Mouse (Mus musculus): ENCODE results near the gene Olfr56. TPM values are rescaled to one million over a fixed set of nuclear protein-coding genes. Genes with fewer than 3 reads are reported as not detected.

Gene Olfr56
- total RNA-seq, 1 experiment = not detected

DNA sequence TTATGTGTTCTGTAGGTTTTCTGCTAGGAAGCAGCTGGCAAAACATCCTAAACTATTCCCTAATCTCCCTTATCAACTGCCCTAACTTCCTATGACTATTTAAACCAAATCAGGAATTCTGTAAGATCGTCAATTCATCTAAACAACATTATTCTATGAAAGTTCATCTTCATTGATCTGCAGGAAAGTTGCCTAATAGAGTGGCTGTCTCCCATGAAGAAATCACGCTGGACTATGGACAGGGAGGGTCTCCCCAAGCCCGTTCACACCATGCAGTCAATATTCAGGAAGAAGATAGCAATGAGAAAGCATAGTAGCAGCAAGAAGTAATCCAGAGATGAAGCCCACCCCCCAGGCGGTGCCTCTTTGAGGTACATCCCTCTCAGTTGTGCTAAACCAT lies 112.5 kb downstream of the Olfr56 start:
- in situ Hi-C loops (cut with MboI; ENCODE audit: low sequenced_read_pairs in 2 of 2, unreplicated experiment in 2 of 2) = no loop called here
- Histone ChIP-seq H3K9ac (ENCODE audit: insufficient read depth, low read depth, low read length, poor library complexity, severe bottlenecking) (no peak overlapping the region), H3K4me3 (ENCODE audit: insufficient read depth in 1 of 2, low read depth in 1 of 2, low read length in 2 of 2, poor library complexity in 1 of 2, severe bottlenecking in 1 of 2) (no peak overlapping the region), H3K9me3 (ENCODE audit: control insufficient read depth, insufficient read depth, low read depth, low read length) (no peaks in the 10 kb centered on the region), H3K4me1 (ENCODE audit: control insufficient read depth in 2 of 2, insufficient read depth in 2 of 2, low read length in 2 of 2, poor library complexity in 1 of 2) (peaks cover 0 to 3% of the 10 kb centered on the region in 2 experiments; a peak in 1 of 4 replicates), H3K36me3 (ENCODE audit: control insufficient read depth, insufficient read depth, low read length, poor library complexity, severe bottlenecking) (no peaks in the 10 kb centered on the region), H3K27ac (ENCODE audit: insufficient read depth, low read depth, low read length, poor library complexity, severe bottlenecking) (no peak overlapping the region)
- no peak for DNase-seq (ENCODE audit: low read depth, low spot score)
- no peak for TF ChIP-seq MAFK (IDR thresholded peaks at IDR 0.05; ENCODE audit: insufficient read depth, low read depth, low read length)
- TF ChIP-seq ZC3H11A (IDR thresholded peaks at IDR 0.05; ENCODE audit: borderline replicate concordance, low read depth, low read length) = no peak
- no peak for TF ChIP-seq ZNF384 (IDR thresholded peaks at IDR 0.05; ENCODE audit: low read depth, low read length)
- no peak for TF ChIP-seq HCFC1 (IDR thresholded peaks at IDR 0.05; ENCODE audit: borderline replicate concordance, insufficient read depth, low read length)
- no peak for TF ChIP-seq CHD2 (IDR thresholded peaks at IDR 0.05; ENCODE audit: low read depth, low read length)

- DNase-seq (ENCODE audit: low read depth, low spot score) = no peak
- Histone ChIP-seq H3K36me3 (ENCODE audit: control insufficient read depth, insufficient read depth, low read length, poor library complexity, severe bottlenecking) (no peaks in the 10 kb centered on the region), H3K27ac (ENCODE audit: insufficient read depth, low read depth, low read length, poor library complexity, severe bottlenecking) (no peak overlapping the region), H3K4me3 (ENCODE audit: insufficient read depth in 1 of 2, low read depth in 1 of 2, low read length in 2 of 2, poor library complexity in 1 of 2, severe bottlenecking in 1 of 2) (no peak overlapping the region), H3K4me1 (ENCODE audit: control insufficient read depth in 2 of 2, insufficient read depth in 2 of 2, low read length in 2 of 2, poor library complexity in 1 of 2) (peaks cover 0 to 3% of the 10 kb centered on the region in 2 experiments; a peak in 1 of 4 replicates), H3K9ac (ENCODE audit: insufficient read depth, low read depth, low read length, poor library complexity, severe bottlenecking) (no peak overlapping the region), H3K9me3 (ENCODE audit: control insufficient read depth, insufficient read depth, low read depth, low read length) (no peaks in the 10 kb centered on the region)
- in situ Hi-C loops (cut with MboI; ENCODE audit: low sequenced_read_pairs in 2 of 2, unreplicated experiment in 2 of 2) = no loop called here
- TF ChIP-seq CHD2 (IDR thresholded peaks at IDR 0.05; ENCODE audit: low read depth, low read length) = no peak
- no peak for TF ChIP-seq MAFK (IDR thresholded peaks at IDR 0.05; ENCODE audit: insufficient read depth, low read depth, low read length)
- TF ChIP-seq ZNF384 (IDR thresholded peaks at IDR 0.05; ENCODE audit: low read depth, low read length) = no peak
- TF ChIP-seq HCFC1 (IDR thresholded peaks at IDR 0.05; ENCODE audit: borderline replicate concordance, insufficient read depth, low read length) = no peak
- TF ChIP-seq ZC3H11A (IDR thresholded peaks at IDR 0.05; ENCODE audit: borderline replicate concordance, low read depth, low read length) = no peak
Observed at GRCm38 (mm10) chr11:49092053-49092586, 113.4 kb downstream of the Olfr56 start.

DNA sequence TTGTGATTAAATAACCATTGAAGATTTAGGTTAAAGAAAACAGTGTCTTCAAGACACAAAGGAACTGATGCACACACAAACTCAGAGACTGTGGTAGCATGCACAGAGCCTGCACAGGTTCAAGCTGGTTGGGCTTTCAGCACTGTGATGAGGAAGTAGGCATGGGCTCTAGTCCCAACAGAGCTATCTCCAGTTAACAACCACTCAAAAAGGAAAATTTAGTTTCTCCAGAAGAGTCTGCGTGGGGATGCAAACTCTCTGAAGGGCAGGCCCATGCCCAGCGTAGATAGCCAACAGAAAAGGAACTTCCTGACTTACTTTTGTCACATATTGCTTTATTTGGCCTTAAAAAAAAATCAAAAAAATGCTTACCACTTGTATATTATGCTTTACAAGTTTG lies 114.1 kb downstream of the Olfr56 start:
- Histone ChIP-seq H3K9me3 (ENCODE audit: control insufficient read depth, insufficient read depth, low read depth, low read length) (no peaks in the 10 kb centered on the region), H3K4me1 (ENCODE audit: control insufficient read depth in 2 of 2, insufficient read depth in 2 of 2, low read length in 2 of 2, poor library complexity in 1 of 2) (peaks cover 0 to 2% of the 10 kb centered on the region in 2 experiments; a peak in 1 of 4 replicates), H3K36me3 (ENCODE audit: control insufficient read depth, insufficient read depth, low read length, poor library complexity, severe bottlenecking) (no peaks in the 10 kb centered on the region), H3K4me3 (ENCODE audit: insufficient read depth in 1 of 2, low read depth in 1 of 2, low read length in 2 of 2, poor library complexity in 1 of 2, severe bottlenecking in 1 of 2) (no peak overlapping the region), H3K9ac (ENCODE audit: insufficient read depth, low read depth, low read length, poor library complexity, severe bottlenecking) (no peak overlapping the region), H3K27ac (ENCODE audit: insufficient read depth, low read depth, low read length, poor library complexity, severe bottlenecking) (no peak overlapping the region)
- no peak for TF ChIP-seq MAFK (IDR thresholded peaks at IDR 0.05; ENCODE audit: insufficient read depth, low read depth, low read length)
- TF ChIP-seq ZC3H11A (IDR thresholded peaks at IDR 0.05; ENCODE audit: borderline replicate concordance, low read depth, low read length) = no peak
- TF ChIP-seq HCFC1 (IDR thresholded peaks at IDR 0.05; ENCODE audit: borderline replicate concordance, insufficient read depth, low read length) = no peak
- TF ChIP-seq CHD2 (IDR thresholded peaks at IDR 0.05; ENCODE audit: low read depth, low read length) = no peak
- TF ChIP-seq ZNF384 (IDR thresholded peaks at IDR 0.05; ENCODE audit: low read depth, low read length) = no peak
- DNase-seq (ENCODE audit: low read depth, low spot score) = no peak
- in situ Hi-C loops (cut with MboI; ENCODE audit: low sequenced_read_pairs in 2 of 2, unreplicated experiment in 2 of 2) = no loop called here

GRCm38 (mm10) chr11:49093861-49094660 lies 115.4 kb downstream of the Olfr56 start:
- in situ Hi-C loops (cut with MboI; ENCODE audit: low sequenced_read_pairs in 2 of 2, unreplicated experiment in 2 of 2) = no loop called here
- no peaks in the 10 kb centered on the region for H3K9me3 ChIP-seq (ENCODE audit: control insufficient read depth, insufficient read depth, low read depth, low read length)
- H3K9ac ChIP-seq (ENCODE audit: insufficient read depth, low read depth, low read length, poor library complexity, severe bottlenecking) = no peak overlapping the region
- no peak overlapping the region for H3K27ac ChIP-seq (ENCODE audit: insufficient read depth, low read depth, low read length, poor library complexity, severe bottlenecking)
- DNase-seq (ENCODE audit: low read depth, low spot score) = no peak
- H3K36me3 ChIP-seq (ENCODE audit: control insufficient read depth, insufficient read depth, low read length, poor library complexity, severe bottlenecking) = no peaks in the 10 kb centered on the region
- TF ChIP-seq HCFC1 (IDR thresholded peaks at IDR 0.05; ENCODE audit: borderline replicate concordance, insufficient read depth, low read length) (no peak), ZNF384 (IDR thresholded peaks at IDR 0.05; ENCODE audit: low read depth, low read length) (no peak), CHD2 (IDR thresholded peaks at IDR 0.05; ENCODE audit: low read depth, low read length) (no peak), MAFK (IDR thresholded peaks at IDR 0.05; ENCODE audit: insufficient read depth, low read depth, low read length) (no peak), ZC3H11A (IDR thresholded peaks at IDR 0.05; ENCODE audit: borderline replicate concordance, low read depth, low read length) (no peak)
- no peak overlapping the region for H3K4me3 ChIP-seq (ENCODE audit: insufficient read depth in 1 of 2, low read depth in 1 of 2, low read length in 2 of 2, poor library complexity in 1 of 2, severe bottlenecking in 1 of 2)
- no peaks in the 10 kb centered on the region for H3K4me1 ChIP-seq (ENCODE audit: control insufficient read depth in 2 of 2, insufficient read depth in 2 of 2, low read length in 2 of 2, poor library complexity in 1 of 2)
